In the genomic region with DNA sequence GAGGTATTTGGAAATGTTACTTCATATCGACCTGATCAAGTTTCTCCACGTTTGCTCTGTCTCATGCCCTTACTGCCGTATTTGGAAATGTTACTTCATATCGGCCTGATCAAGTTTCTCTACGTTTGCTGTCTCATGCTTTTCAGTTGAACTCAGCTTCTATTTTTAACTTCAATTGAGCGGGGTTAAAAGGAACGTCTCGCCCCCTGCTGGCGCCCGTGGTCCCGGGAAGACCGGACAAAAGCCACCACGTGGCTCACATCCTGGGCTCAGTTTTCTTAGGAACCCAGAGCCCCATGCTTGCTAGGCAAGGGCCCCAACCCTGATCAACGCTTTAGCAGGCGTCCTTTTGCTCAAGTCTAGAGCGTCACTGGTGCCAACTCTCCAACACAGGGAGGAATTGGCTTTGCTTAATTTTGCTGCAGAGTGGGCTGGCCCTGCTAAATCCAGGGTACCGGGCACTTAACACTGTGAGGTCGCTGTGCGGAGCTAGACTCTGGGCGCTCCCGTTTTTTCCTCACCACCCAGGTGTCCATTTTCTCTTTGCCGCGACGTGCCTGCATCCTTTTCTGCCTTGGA, we compare ENCODE assay signal across 8 mouse cellular contexts. TPM values are rescaled to one million over a fixed set of nuclear protein-coding genes. Genes with fewer than 3 reads are reported as not detected.
A peak's percentile ranks its signal among the peaks of the same experiment; 100 is the strongest.
DNase-seq lines count a peak whose midpoint lies in the region; ATAC-seq lines count a peak whose summit lies in the region.

No protein-coding gene starts in this region.

- no peaks in the 10 kb centered on the region for H3K36me3 ChIP-seq in forebrain, embryonic 14.5 days (ENCODE audit: control insufficient read depth, insufficient read depth, low read length)
- H3K36me3 ChIP-seq in neural tube, embryonic 15.5 days: no peaks in the 10 kb centered on the region

- peak; percentile 92 for DNase-seq in ES-CJ7 (ENCODE audit: low read depth, low spot score)
- peak; percentile 45 for DNase-seq in cerebellum, adult 11 months
- DNase-seq in forebrain, embryonic 14.5 days (ENCODE audit: low spot score): peak; percentile 89
- peak; percentile 88 to 92 for DNase-seq in heart, postnatal 14 days
- DNase-seq in layer of hippocampus, adult 11-12 months (ENCODE audit: low spot score): peak; percentile 83
- DNase-seq in lung, adult 18-20 months: peak; percentile 91 to 93
- DNase-seq in testis, postnatal 14 days (ENCODE audit: low spot score): peak; percentile 77

- under 1% methylated on average over 24 of the region's 24 CpGs for WGBS in forebrain, embryonic 14.5 days
- WGBS in neural tube, embryonic 15.5 days: under 1% methylated on average over 24 of the region's 24 CpGs

- H3K9me3 ChIP-seq in forebrain, embryonic 14.5 days (replicated peaks; ENCODE audit: control insufficient read depth, low read length): no peaks in the 10 kb centered on the region
- no peaks in the 10 kb centered on the region for H3K9me3 ChIP-seq in neural tube, embryonic 15.5 days (replicated peaks)

- H3K27ac ChIP-seq in forebrain, embryonic 14.5 days (ENCODE audit: low read depth, low read length): peak overlapping the region; percentile 83
- peak overlapping the region; percentile 87 for H3K27ac ChIP-seq in neural tube, embryonic 15.5 days (replicated peaks)

- no peaks in the 10 kb centered on the region for H3K27me3 ChIP-seq in forebrain, embryonic 14.5 days (replicated peaks; ENCODE audit: control insufficient read depth, insufficient read depth, low read length)
- H3K27me3 ChIP-seq in neural tube, embryonic 15.5 days (replicated peaks): no peaks in the 10 kb centered on the region

- peak overlapping the region; percentile 75 for H3K4me2 ChIP-seq in forebrain, embryonic 14.5 days (ENCODE audit: low read length)
- H3K4me2 ChIP-seq in neural tube, embryonic 15.5 days: peak overlapping the region; percentile 92

- intact Hi-C loops in heart, postnatal 14 days (cut with DNase I): loop anchor here (1.0 kb wide), 1 partner anchor 102 kb away; no protein-coding TSS in a partner anchor

- peak; percentile 85 for ATAC-seq in forebrain, embryonic 14.5 days
- peak; percentile 87 for ATAC-seq in neural tube, embryonic 15.5 days (ENCODE audit: low FRiP score)

- peak overlapping the region; percentile 45 for H3K4me3 ChIP-seq in forebrain, embryonic 14.5 days (ENCODE audit: low read depth, low read length)
- H3K4me3 ChIP-seq in neural tube, embryonic 15.5 days (replicated peaks): peak overlapping the region; percentile 46

- no peaks in the 10 kb centered on the region for H3K4me1 ChIP-seq in forebrain, embryonic 14.5 days (ENCODE audit: control insufficient read depth, insufficient read depth, low read length)
- H3K4me1 ChIP-seq in neural tube, embryonic 15.5 days: peaks cover 5% of the 10 kb centered on the region

- H3K9ac ChIP-seq in forebrain, embryonic 14.5 days (ENCODE audit: low read length): peak overlapping the region; percentile 69
- H3K9ac ChIP-seq in neural tube, embryonic 15.5 days (replicated peaks): peak overlapping the region; percentile 53

RNA-seq across cellular contexts. Expression of a gene that starts 42.3 kb away (rescaled TPM):
- 11.7 and 13.3 TPM in 2 replicates for polyA plus RNA-seq in forebrain, embryonic 14.5 days (2014; fragmentation: Nextera tagmentation; extraction: Ambion mirVana)
- 10 to 100 TPM; 15.5 to 17.9 TPM for total RNA-seq in heart, postnatal 14 days (2021)
- 5.4 and 8.6 TPM in 2 replicates for polyA plus RNA-seq in neural tube, embryonic 15.5 days (2015; fragmentation: Nextera tagmentation; extraction: Ambion mirVana)

RNA-seq across cellular contexts. Expression of a gene that starts 57.3 kb away (rescaled TPM):
- 8.6 and 10.7 TPM in 2 replicates for polyA plus RNA-seq in forebrain, embryonic 14.5 days (2014; fragmentation: Nextera tagmentation; extraction: Ambion mirVana)
- 10 to 100 TPM; 16.0 to 17.3 TPM for total RNA-seq in heart, postnatal 14 days (2021)
- 11.9 and 17.2 TPM in 2 replicates for polyA plus RNA-seq in neural tube, embryonic 15.5 days (2015; fragmentation: Nextera tagmentation; extraction: Ambion mirVana)

Comparison
In these comparisons a context has a peak if more than half of its experiments do, and no peak if none do; other contexts are left out.
1. Peak in every context shown above with its lines: DNase-seq, ATAC-seq, H3K4me3 ChIP-seq and H3K27ac ChIP-seq.